ENCODE assay signal across 18 mouse cellular contexts in the genomic region with DNA sequence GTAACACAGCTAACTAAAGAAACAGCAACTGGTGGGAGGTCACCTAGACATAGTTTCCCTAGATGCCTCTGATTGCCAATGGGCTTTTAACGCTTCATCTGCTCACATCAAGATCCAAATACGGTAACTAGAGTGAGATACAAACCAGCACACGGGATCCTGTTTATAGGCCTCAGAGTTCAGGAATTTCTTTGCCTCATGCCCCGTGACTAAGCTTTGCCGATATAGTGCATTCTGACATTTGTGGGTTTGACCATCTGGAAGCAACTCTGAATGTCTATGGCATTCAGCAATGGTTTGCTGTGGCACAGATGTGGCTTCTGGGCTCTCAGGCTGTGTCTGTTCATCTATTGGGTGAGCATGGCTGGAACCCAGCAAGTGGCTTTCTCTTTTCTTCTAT.
"Had no signal": no experiment of that assay in that cellular context is flagged by ENCODE, and none has a peak within 500 bp of the region (broad histone marks: within the 10 kb centered on the region; RNA-seq: fewer than 3 reads in every experiment).

No protein-coding gene starts in this region.

- DNase-seq: kidney, adult 11 months; kidney, adult 8-10 months; kidney, postnatal 10 days; kidney, postnatal 36 days; layer of hippocampus, postnatal 36 days; liver, embryonic 13.5 days; lung, adult 2 months; retina, postnatal 1 day; right cerebral cortex, postnatal 4 days; thymus, postnatal 25 days had no signal

- H3K4me2 ChIP-seq: kidney, embryonic 15.5 days; liver, embryonic 13.5 days; midbrain, embryonic 13.5 days; neural tube, embryonic 12.5 days; neural tube, embryonic 15.5 days; stomach, embryonic 15.5 days had no signal

- H3K36me3 ChIP-seq: kidney, embryonic 15.5 days; liver, embryonic 13.5 days; midbrain, embryonic 10.5 days; midbrain, embryonic 13.5 days; neural tube, embryonic 12.5 days; neural tube, embryonic 15.5 days; stomach, embryonic 15.5 days had no signal

- ATAC-seq: midbrain, embryonic 13.5 days; midbrain, embryonic 16.5 days had no signal

- H3K4me3 ChIP-seq: kidney, embryonic 15.5 days; left cerebral cortex, adult 2 months; liver, embryonic 13.5 days; midbrain, embryonic 10.5 days; midbrain, embryonic 13.5 days; neural tube, embryonic 12.5 days; neural tube, embryonic 15.5 days; stomach, embryonic 15.5 days had no signal

- H3K27me3 ChIP-seq: kidney, embryonic 15.5 days; liver, embryonic 13.5 days; midbrain, embryonic 13.5 days; neural tube, embryonic 12.5 days; neural tube, embryonic 15.5 days; stomach, embryonic 15.5 days had no signal
